Mouse (Mus musculus): Measurements from ENCODE around the gene Olfr714.

- TF ChIP-seq CTCF (IDR thresholded peaks at IDR 0.05; ENCODE audit: extremely low read depth, insufficient read depth, low read length): no peak
- TF ChIP-seq POLR2A (IDR thresholded peaks at IDR 0.05; ENCODE audit: extremely low read depth, insufficient read depth, low read length): no peak
These were observed 24.9 kb upstream of the Olfr714 start for GRCm38 (mm10) chr7:107045833-107046232.

Measured in cortical plate, adult 2 months (tissue).